Mouse (Mus musculus) ES-E14 (cell line): ENCODE results near the gene Hspb1. TPM values are rescaled to one million over a fixed set of nuclear protein-coding genes. Genes with fewer than 3 reads are reported as not detected.

ENCODE experiments used
- DNase-seq: peaks from one replicate; pipeline ENCODE4 v3.0.0-alpha.2; 2013; ENCODE audit warnings: low read depth, low spot score
- H3K27ac ChIP-seq: 2 replicates; pipeline ENCODE4 v1.5.1; 2012; ENCODE audit warnings: low read depth, mild to moderate bottlenecking, low read length, moderate library complexity, mixed read lengths; ENCODE audit not compliant: poor library complexity, insufficient read depth, severe bottlenecking
- H3K36me3 ChIP-seq: 2 replicates; pipeline ENCODE4 v1.6.1; 2012; ENCODE audit warnings: mild to moderate bottlenecking, low read length, moderate library complexity, mixed read lengths; ENCODE audit not compliant: control insufficient read depth, poor library complexity, insufficient read depth, severe bottlenecking
- H3K4me1 ChIP-seq, 2 experiments: fragments of 150-350 bp in 1 of 2; sonication (generic) in 1 of 2; 2 replicates each; pipeline ENCODE4 v1.6.1; 2012; ENCODE audit warnings: low read length in 2 of 2, mild to moderate bottlenecking in 1 of 2, mixed read lengths in 1 of 2; ENCODE audit not compliant: control insufficient read depth in 2 of 2, insufficient read depth in 2 of 2, poor library complexity in 1 of 2
- H3K4me3 ChIP-seq, 2 experiments: fragments of 150-350 bp in 1 of 2; sonication (generic) in 1 of 2; 2 replicates each; pipeline ENCODE4 v1.5.1; 2012; ENCODE audit warnings: low read length in 2 of 2, low read depth in 1 of 2, mild to moderate bottlenecking in 1 of 2, mixed read lengths in 1 of 2; ENCODE audit not compliant: insufficient read depth in 1 of 2, poor library complexity in 1 of 2, severe bottlenecking in 1 of 2
- H3K9ac ChIP-seq: 2 replicates; pipeline ENCODE4 v1.6.1; 2012; ENCODE audit warnings: low read depth, mild to moderate bottlenecking, low read length, mixed read lengths; ENCODE audit not compliant: poor library complexity, insufficient read depth, severe bottlenecking
- H3K9me3 ChIP-seq: fragments of 150-350 bp; sonication (generic); 2 replicates; pipeline ENCODE4 v1.6.1; 2012; ENCODE audit warnings: low read depth, mild to moderate bottlenecking, low read length; ENCODE audit not compliant: control insufficient read depth, insufficient read depth
- CHD2 ChIP-seq: IDR thresholded peaks from 2 replicates; pipeline ENCODE4 v1.6.1; 2014; ENCODE audit warnings: mild to moderate bottlenecking, low read depth, low read length, inconsistent platforms
- HCFC1 ChIP-seq: IDR thresholded peaks from 2 replicates; pipeline ENCODE4 v1.6.1; 2012; ENCODE audit warnings: low read length, inconsistent platforms, borderline replicate concordance; ENCODE audit not compliant: insufficient read depth
- MAFK ChIP-seq: IDR thresholded peaks from 2 replicates; pipeline ENCODE4 v1.6.1; 2014; ENCODE audit warnings: mild to moderate bottlenecking, low read depth, low read length, inconsistent platforms; ENCODE audit not compliant: insufficient read depth
- ZC3H11A ChIP-seq: IDR thresholded peaks from 2 replicates; pipeline ENCODE4 v1.6.1; 2012; ENCODE audit warnings: low read depth, mild to moderate bottlenecking, inconsistent platforms, low read length, borderline replicate concordance
- ZNF384 ChIP-seq: IDR thresholded peaks from 2 replicates; pipeline ENCODE4 v1.6.1; 2012; ENCODE audit warnings: low read depth, low read length, inconsistent platforms
- in situ Hi-C, 2 experiments: fragments of 600-800 bp; cut with MboI; formaldehyde crosslinking; loops; one replicate each; pipeline ENCODE4 v1.15.1; 2025; ENCODE audit warnings: low sequenced_read_pairs in 2 of 2, inconsistent platforms in 1 of 2; ENCODE audit not compliant: unreplicated experiment in 2 of 2
- total RNA-seq: library from RNA; depleted of rRNA; stranded (reverse); fragments of 300-350 nt; gene quantifications from 2 replicates; pipeline ENCODE4 v1.2.3, GENCODE M21; 2012

Hspb1 gene
- total RNA-seq, 1 experiment: 878 TPM

GRCm38 (mm10) chr5:135847881-135848280, 39.8 kb upstream of the Hspb1 start:
- Histone ChIP-seq H3K36me3 (no peaks in the 10 kb centered on the region), H3K9me3 (no peaks in the 10 kb centered on the region)

GRCm38 (mm10) chr5:135851024-135851423, 36.7 kb upstream of the Hspb1 start:
- H3K4me1 ChIP-seq: peaks cover 0 to 12% of the 10 kb centered on the region in 2 experiments; a peak in 2 of 4 replicates
- H3K9ac ChIP-seq: no peak overlapping the region
- no peaks in the 10 kb centered on the region for H3K9me3 ChIP-seq
- TF ChIP-seq HCFC1: no peak
- TF ChIP-seq MAFK: no peak
- no peak for TF ChIP-seq ZC3H11A
- TF ChIP-seq CHD2: no peak
- TF ChIP-seq ZNF384: no peak
- peak overlapping the region; percentile 1 to 11; a peak in 2 of 4 replicates for H3K4me3 ChIP-seq
- in situ Hi-C loops: no loop called here
- H3K27ac ChIP-seq: no peak overlapping the region
- DNase-seq: no peak
- no peaks in the 10 kb centered on the region for H3K36me3 ChIP-seq

More at GRCm38 (mm10) chr5:135847881-135848280, 39.8 kb upstream of the Hspb1 start:
- Histone ChIP-seq H3K4me1 (peaks cover 2 to 20% of the 10 kb centered on the region in 2 experiments; a peak in 3 of 4 replicates), H3K9ac (no peak overlapping the region), H3K4me3 (no peak overlapping the region), H3K27ac (no peak overlapping the region)
- TF ChIP-seq HCFC1 (no peak), ZNF384 (no peak), CHD2 (no peak)
- DNase-seq: no peak
- in situ Hi-C loops: no loop called here

- Histone ChIP-seq H3K27ac (no peak overlapping the region), H3K4me1 (peaks cover 0 to 13% of the 10 kb centered on the region in 2 experiments; a peak in 2 of 4 replicates), H3K36me3 (no peaks in the 10 kb centered on the region), H3K9ac (no peak overlapping the region), H3K9me3 (no peaks in the 10 kb centered on the region), H3K4me3 (peak overlapping the region in 1 of 2 experiments; percentile 63; a peak in 2 of 4 replicates)
- no peak for TF ChIP-seq CHD2
- DNase-seq: no peak
- in situ Hi-C loops: no loop called here
Observed at GRCm38 (mm10) chr5:135851481-135851880, 36.2 kb upstream of the Hspb1 start.

- Histone ChIP-seq H3K9ac (peak overlapping the region; percentile 42; the same call in 1 of the 2 replicates), H3K9me3 (no peaks in the 10 kb centered on the region), H3K4me1 (peaks cover 2 to 10% of the 10 kb centered on the region in 2 experiments; a peak in 2 of 4 replicates), H3K27ac (no peak overlapping the region), H3K4me3 (peak overlapping the region; percentile 57 to 63), H3K36me3 (no peaks in the 10 kb centered on the region)
- peak; percentile 79 for DNase-seq
- in situ Hi-C loops: no loop called here
- TF ChIP-seq ZC3H11A (no peak), HCFC1 (no peak), MAFK (no peak), ZNF384 (no peak), CHD2 (no peak)
Observed at GRCm38 (mm10) chr5:135852421-135852820, 35.3 kb upstream of the Hspb1 start.

- Histone ChIP-seq H3K4me1 (peaks cover 2 to 13% of the 10 kb centered on the region in 2 experiments; a peak in 2 of 4 replicates), H3K9me3 (no peaks in the 10 kb centered on the region), H3K9ac (no peak overlapping the region), H3K4me3 (no peak overlapping the region), H3K27ac (no peak overlapping the region), H3K36me3 (no peaks in the 10 kb centered on the region)
- in situ Hi-C loops: no loop called here
- no peak for DNase-seq
- no peak for TF ChIP-seq CHD2
- no peak for TF ChIP-seq MAFK
- no peak for TF ChIP-seq ZC3H11A
- TF ChIP-seq ZNF384: no peak
Observed at GRCm38 (mm10) chr5:135853731-135854130, 34.0 kb upstream of the Hspb1 start.
